Mouse (Mus musculus): ENCODE measurements around the gene Tubg2.

DNA sequence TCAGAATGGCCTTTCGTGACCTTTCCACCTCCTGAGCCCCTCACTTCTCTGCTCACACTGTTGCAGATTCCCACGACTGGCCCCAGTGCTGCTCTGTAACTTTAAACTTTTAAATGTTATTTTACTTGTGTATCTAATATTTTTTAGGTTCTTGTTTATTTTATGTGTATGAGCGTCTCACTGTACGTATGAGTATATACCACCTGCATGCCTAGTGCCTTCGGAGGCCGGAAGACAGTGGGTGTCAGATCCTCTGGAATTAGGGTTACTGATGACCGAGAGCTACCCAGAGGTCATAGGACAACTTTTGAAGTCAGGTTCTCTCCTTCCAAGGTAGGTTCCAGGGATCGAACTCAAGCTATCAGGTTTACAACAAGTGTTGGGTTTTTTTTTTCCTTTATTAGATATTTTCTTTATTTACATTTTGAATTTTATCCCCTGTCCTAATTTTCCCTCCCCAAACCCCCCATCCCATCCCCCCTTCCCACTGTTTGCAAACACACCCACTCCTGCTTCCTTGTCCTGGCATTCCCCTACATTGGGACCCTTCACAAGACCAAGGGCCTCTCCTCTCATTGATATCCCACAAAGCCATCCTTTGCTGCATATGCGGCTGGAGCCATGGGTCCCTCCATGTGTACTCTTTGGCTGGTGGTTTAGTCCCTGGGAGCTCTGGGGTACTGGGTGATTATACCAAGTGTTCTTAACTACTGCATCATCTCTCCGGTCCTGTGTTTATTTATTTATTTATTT lies 13.3 kb upstream of the Tubg2 start:
- TF ChIP-seq POLR2A (IDR thresholded peaks at IDR 0.05; ENCODE audit: control insufficient read depth, low read depth, low read length) (no peak), CTCF (IDR thresholded peaks at IDR 0.05; ENCODE audit: control insufficient read depth, insufficient read depth, insufficient replicate concordance, low read depth, low read length) (no peak)

Measured in testis, adult 2 months (tissue).